Mouse (Mus musculus): Measurements from ENCODE around the gene Gprc5c.

GRCm38 (mm10) chr11:114869787-114870186, 18.8 kb downstream of the Gprc5c start:
- TF ChIP-seq CTCF (IDR thresholded peaks at IDR 0.05; ENCODE audit: insufficient read depth, low read length): no peak
- no peak for TF ChIP-seq POLR2A (IDR thresholded peaks at IDR 0.05; ENCODE audit: borderline replicate concordance, extremely low read depth, low read depth, low read length)

Data from lung, adult 2 months (tissue).